Mouse (Mus musculus) myocyte (in vitro differentiated cells): ENCODE measurements around the gene Fscn1. TPM values are rescaled to one million over a fixed set of nuclear protein-coding genes. Genes with fewer than 3 reads are reported as not detected.
A peak's percentile ranks its signal among the peaks of the same experiment; 100 is the strongest.

Experiments used
- H3K27me3 ChIP-seq: one replicate; pipeline ENCODE4 v1.6.1; 2011; ENCODE audit not compliant: control insufficient read depth, insufficient read depth, insufficient read length
- H3K36me3 ChIP-seq: one replicate; pipeline ENCODE4 v1.6.1; 2011; ENCODE audit not compliant: control insufficient read depth, insufficient read depth
- H3K4me2 ChIP-seq: one replicate; pipeline ENCODE4 v1.6.1; 2011; ENCODE audit warnings: low read depth, control low read depth
- H3K4me3 ChIP-seq: one replicate; pipeline ENCODE4 v1.5.1; 2011; ENCODE audit warnings: mild to moderate bottlenecking, control low read depth, moderate library complexity
- H3K79me2 ChIP-seq: one replicate; pipeline ENCODE4 v1.6.1; 2011; ENCODE audit not compliant: control insufficient read depth, insufficient read depth
- H3ac ChIP-seq: one replicate; pipeline ENCODE4 v1.6.1; 2011; ENCODE audit not compliant: control insufficient read depth, insufficient read length
- CEBPB ChIP-seq: IDR thresholded peaks from 2 replicates; pipeline ENCODE4 v1.6.1; 2011; ENCODE audit warnings: mild to moderate bottlenecking, moderate library complexity; ENCODE audit not compliant: poor library complexity, insufficient read depth, severe bottlenecking
- E2F4 ChIP-seq: IDR thresholded peaks from one replicate; pipeline ENCODE4 v1.6.1; 2011; ENCODE audit warnings: mild to moderate bottlenecking, control low read depth, moderate library complexity; ENCODE audit not compliant: insufficient read depth
- MAX ChIP-seq: IDR thresholded peaks from one replicate; pipeline ENCODE4 v1.6.1; 2011; ENCODE audit warnings: low read depth, mild to moderate bottlenecking, control low read depth
- MYOD1 ChIP-seq, 3 experiments: IDR thresholded peaks; one replicate each; pipeline ENCODE4 v1.6.1; 2011; ENCODE audit warnings: control low read depth in 2 of 3, low read depth in 2 of 3, mild to moderate bottlenecking in 2 of 3, moderate library complexity in 1 of 3; ENCODE audit not compliant: insufficient read length in 2 of 3, control insufficient read depth in 1 of 3
- MYOG ChIP-seq, 3 experiments: IDR thresholded peaks; one replicate each; pipeline ENCODE4 v1.6.1; 2011; ENCODE audit warnings: control low read depth in 2 of 3, low read depth in 2 of 3, mild to moderate bottlenecking in 2 of 3; ENCODE audit not compliant: insufficient read length in 2 of 3, control insufficient read depth in 1 of 3, insufficient read depth in 1 of 3
- POLR2A ChIP-seq: IDR thresholded peaks from one replicate; pipeline ENCODE4 v1.6.1; 2011; ENCODE audit warnings: low read depth, mild to moderate bottlenecking, control low read depth, moderate library complexity; ENCODE audit not compliant: insufficient read length
- POLR2AphosphoS2 ChIP-seq: IDR thresholded peaks from one replicate; pipeline ENCODE4 v1.6.1; 2011; ENCODE audit warnings: low read depth, control low read depth; ENCODE audit not compliant: insufficient read length
- REST ChIP-seq: IDR thresholded peaks from one replicate; pipeline ENCODE4 v1.6.1; 2011; ENCODE audit warnings: mild to moderate bottlenecking, control low read depth, moderate library complexity; ENCODE audit not compliant: insufficient read depth, insufficient read length
- SRF ChIP-seq: IDR thresholded peaks from one replicate; pipeline ENCODE4 v1.6.1; 2011; ENCODE audit warnings: low read depth; ENCODE audit not compliant: control insufficient read depth, insufficient read length
- TCF12 ChIP-seq: IDR thresholded peaks from one replicate; pipeline ENCODE4 v1.6.1; 2011; ENCODE audit warnings: mild to moderate bottlenecking, control low read depth; ENCODE audit not compliant: poor library complexity, insufficient read depth, severe bottlenecking
- TCF3 ChIP-seq: IDR thresholded peaks from one replicate; pipeline ENCODE4 v1.6.1; 2011; ENCODE audit warnings: low read depth, control low read depth; ENCODE audit not compliant: insufficient read length
- USF1 ChIP-seq: IDR thresholded peaks from one replicate; pipeline ENCODE4 v1.6.1; 2011; ENCODE audit warnings: low read depth, mild to moderate bottlenecking, control low read depth, moderate library complexity
- polyA plus RNA-seq: library from polyadenylated mRNA; unstranded; fragments of >200 nt; fragmentation: generic; extraction: Trizol; gene quantifications from one replicate; pipeline ENCODE4 v1.2.1, GENCODE M21; 2012; ENCODE audit warnings: missing spikeins

The Fscn1 gene
- polyA plus RNA-seq, 1 experiment: 180 TPM

DNA sequence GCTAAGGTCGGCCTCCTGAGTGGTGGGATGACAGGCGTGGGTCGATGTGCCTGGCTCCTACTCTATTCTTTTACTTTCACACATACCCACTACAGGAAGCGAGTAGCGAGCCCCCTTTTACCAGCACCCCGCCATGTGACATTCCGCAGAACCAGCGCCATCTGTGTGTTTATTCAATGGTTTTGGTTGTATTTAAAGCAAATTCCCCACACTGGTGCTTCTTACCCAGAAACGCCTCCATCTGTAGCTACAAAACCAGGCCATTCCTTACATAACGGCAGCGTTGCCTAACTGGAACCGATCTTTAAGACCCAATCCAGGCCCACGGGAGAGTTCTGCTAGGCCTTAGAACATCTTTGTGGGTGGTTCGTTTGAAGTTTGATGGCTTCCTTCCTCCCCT, 8.3 kb downstream of the Fscn1 start:
- H3K27me3 ChIP-seq: no peaks in the 10 kb centered on the region

DNA sequence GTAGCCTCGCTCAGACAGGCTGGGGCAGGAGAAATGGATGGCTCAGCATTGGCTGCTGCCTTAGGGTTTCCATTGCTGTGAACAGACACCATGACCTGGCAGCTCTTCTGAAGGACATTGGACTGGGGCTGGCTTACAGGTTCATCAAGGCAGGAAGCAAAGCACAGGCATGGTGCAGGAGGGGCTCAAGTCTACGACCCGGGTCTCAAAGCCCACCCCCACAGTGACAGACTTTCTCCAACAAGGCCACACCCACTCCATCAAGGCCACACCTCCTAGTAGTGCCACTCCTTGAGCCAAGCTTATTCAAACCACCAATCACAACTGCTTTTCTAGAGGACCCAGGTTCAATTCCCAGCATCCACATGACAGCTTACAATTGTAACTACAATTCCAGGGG, 13.8 kb downstream of the Fscn1 start:
- H3K79me2 ChIP-seq: peaks cover 12% of the 10 kb centered on the region
- H3K4me3 ChIP-seq: no peak overlapping the region
- H3K4me2 ChIP-seq: peak overlapping the region; percentile 28
- no peak overlapping the region for H3ac ChIP-seq
- H3K36me3 ChIP-seq: peaks cover 22% of the 10 kb centered on the region
- no peak for TF ChIP-seq REST
- no peak for TF ChIP-seq POLR2A
- TF ChIP-seq POLR2AphosphoS2: peak; percentile 11
- H3K27me3 ChIP-seq: no peaks in the 10 kb centered on the region

More for the DNA sequence above, 8.3 kb downstream of the Fscn1 start:
- H3ac ChIP-seq: no peak overlapping the region
- H3K36me3 ChIP-seq: peaks cover 22% of the 10 kb centered on the region
- no peak for TF ChIP-seq CEBPB
- TF ChIP-seq MYOD1 (IDR thresholded peaks at IDR 0.05; ENCODE audit: control insufficient read depth in 1 of 3, insufficient read length in 2 of 3, low read depth in 2 of 3): no peak
- TF ChIP-seq REST: no peak
- TF ChIP-seq POLR2A: no peak
- no peak for TF ChIP-seq TCF3
- TF ChIP-seq USF1: no peak
- TF ChIP-seq SRF: no peak
- no peak for TF ChIP-seq MAX
- H3K4me2 ChIP-seq: no peak overlapping the region
- H3K79me2 ChIP-seq: peaks cover 68% of the 10 kb centered on the region
- no peak overlapping the region for H3K4me3 ChIP-seq

DNA sequence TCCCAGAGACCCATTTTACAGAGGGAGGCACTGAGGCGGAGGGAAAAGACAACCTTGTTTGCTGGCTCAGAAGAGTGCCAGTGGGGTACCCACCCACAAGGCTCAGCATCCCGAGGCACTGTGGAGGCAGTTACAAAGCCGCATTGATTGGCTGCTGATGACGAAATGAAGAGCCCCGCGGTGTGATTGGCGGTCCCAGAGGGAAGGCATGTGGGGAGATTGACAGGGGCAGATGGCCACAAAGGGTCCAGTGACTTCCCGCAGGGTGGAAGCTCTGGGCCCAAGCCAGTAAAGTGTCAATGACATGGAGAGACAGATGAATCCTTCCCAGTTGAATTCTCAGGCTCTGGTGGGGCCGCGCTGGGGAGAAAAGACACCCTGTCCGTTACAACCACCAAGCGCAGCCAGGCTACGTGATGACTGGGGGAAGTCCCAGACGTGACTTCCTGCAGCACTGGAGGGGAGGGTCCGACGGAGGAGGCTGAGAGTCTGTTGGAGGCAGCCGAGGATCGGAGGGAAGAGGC, 14.5 kb downstream of the Fscn1 start:
- peaks cover 5% of the 10 kb centered on the region for H3K79me2 ChIP-seq
- no peak overlapping the region for H3ac ChIP-seq
- H3K27me3 ChIP-seq: no peaks in the 10 kb centered on the region
- peak overlapping the region; percentile 10 for H3K4me3 ChIP-seq
- peaks cover 15% of the 10 kb centered on the region for H3K36me3 ChIP-seq
- peak overlapping the region; percentile 71 for H3K4me2 ChIP-seq
- TF ChIP-seq CEBPB: 0 out of 2 replicates have a peak, but pooled peaks have one; percentile 17
- TF ChIP-seq USF1: no peak
- no peak for TF ChIP-seq MYOG (IDR thresholded peaks at IDR 0.05; ENCODE audit: control insufficient read depth in 1 of 3, insufficient read depth in 1 of 3, insufficient read length in 2 of 3, low read depth in 2 of 3)
- peak; percentile 67 for TF ChIP-seq POLR2A
- TF ChIP-seq POLR2AphosphoS2: peak; percentile 87
- TF ChIP-seq MYOD1 (IDR thresholded peaks at IDR 0.05; ENCODE audit: control insufficient read depth in 1 of 3, insufficient read length in 2 of 3, low read depth in 2 of 3): peak; percentile 98 to 99 (median 99)
- TF ChIP-seq TCF12: peak; percentile 70
- TF ChIP-seq SRF: no peak
- TF ChIP-seq TCF3: peak; percentile 79

DNA sequence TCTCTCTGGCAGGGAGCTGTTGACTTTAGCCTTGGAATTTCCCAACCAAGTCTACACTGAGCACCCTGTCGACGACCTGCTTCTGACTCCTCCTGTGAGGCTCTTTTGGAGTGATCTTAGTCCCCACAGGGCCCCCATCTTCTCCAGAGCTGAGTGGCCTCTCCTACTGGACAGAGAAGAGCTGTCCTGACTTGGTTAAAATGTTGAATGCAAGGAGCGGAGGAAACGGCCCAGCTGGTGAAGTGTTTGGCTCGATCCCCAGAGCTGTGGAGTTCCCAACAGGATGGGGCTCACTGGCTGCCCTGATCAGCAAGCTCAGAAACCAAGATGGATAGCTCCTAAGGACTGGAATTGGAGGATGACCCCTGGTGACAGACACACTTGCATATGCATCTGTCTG, 16.4 kb downstream of the Fscn1 start:
- Histone ChIP-seq H3K36me3 (peaks cover 2% of the 10 kb centered on the region), H3K79me2 (no peaks in the 10 kb centered on the region), H3K27me3 (no peaks in the 10 kb centered on the region), H3K4me3 (no peak overlapping the region), H3ac (no peak overlapping the region), H3K4me2 (no peak overlapping the region)
- TF ChIP-seq TCF12 (no peak), POLR2AphosphoS2 (no peak), POLR2A (no peak), USF1 (no peak), REST (no peak), SRF (no peak), MAX (no peak), MYOG (IDR thresholded peaks at IDR 0.05; ENCODE audit: control insufficient read depth in 1 of 3, insufficient read depth in 1 of 3, insufficient read length in 2 of 3, low read depth in 2 of 3) (no peak), CEBPB (no peak), E2F4 (no peak), MYOD1 (IDR thresholded peaks at IDR 0.05; ENCODE audit: control insufficient read depth in 1 of 3, insufficient read length in 2 of 3, low read depth in 2 of 3) (no peak), TCF3 (no peak)

DNA sequence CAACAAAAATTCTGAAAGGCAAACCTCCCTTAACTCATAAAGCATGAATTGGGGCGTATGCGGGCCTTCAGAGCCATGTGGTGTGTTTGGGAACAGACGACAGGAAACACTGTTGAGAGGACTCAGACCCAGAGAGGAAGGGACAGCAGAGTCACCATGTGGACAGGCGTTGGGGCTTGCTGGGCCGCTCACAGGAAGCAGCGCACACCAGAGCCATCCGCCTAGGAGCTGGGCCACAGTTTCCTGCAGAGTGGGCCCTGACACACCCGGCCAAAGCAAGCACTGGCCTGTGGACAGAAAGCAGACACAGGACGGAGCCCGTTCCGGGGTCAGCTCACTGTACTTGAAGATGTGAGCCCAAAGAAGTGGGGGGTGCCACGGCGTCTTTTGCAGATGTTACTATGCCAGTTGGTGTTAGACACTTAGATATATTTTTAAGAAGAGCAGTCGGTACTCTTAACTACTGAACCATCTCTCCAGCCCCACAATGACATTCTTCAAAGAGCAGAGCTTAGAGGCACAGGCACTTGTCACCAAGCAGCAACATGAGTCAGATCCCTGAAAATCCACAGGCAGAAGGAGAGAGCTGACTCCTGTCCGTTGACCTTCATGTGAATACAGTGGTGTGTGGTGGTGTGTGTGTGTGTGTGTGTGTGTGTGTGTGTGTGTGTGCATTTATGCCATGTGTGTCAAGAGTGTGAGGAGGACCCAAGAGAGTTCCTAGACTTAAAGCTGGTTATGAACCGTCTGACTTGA, 22.1 kb downstream of the Fscn1 start:
- Histone ChIP-seq H3K27me3 (no peaks in the 10 kb centered on the region), H3ac (no peak overlapping the region), H3K79me2 (no peaks in the 10 kb centered on the region), H3K36me3 (no peaks in the 10 kb centered on the region), H3K4me3 (no peak overlapping the region), H3K4me2 (no peak overlapping the region)
- TF ChIP-seq REST: no peak
- TF ChIP-seq CEBPB: no peak
- TF ChIP-seq TCF12: no peak
- TF ChIP-seq SRF: no peak
- no peak for TF ChIP-seq MAX
- TF ChIP-seq TCF3: no peak
- TF ChIP-seq E2F4: no peak
- no peak for TF ChIP-seq MYOD1 (IDR thresholded peaks at IDR 0.05; ENCODE audit: control insufficient read depth in 1 of 3, insufficient read length in 2 of 3, low read depth in 2 of 3)
- TF ChIP-seq POLR2AphosphoS2: no peak
- TF ChIP-seq POLR2A: no peak
- TF ChIP-seq USF1: no peak
- no peak for TF ChIP-seq MYOG (IDR thresholded peaks at IDR 0.05; ENCODE audit: control insufficient read depth in 1 of 3, insufficient read depth in 1 of 3, insufficient read length in 2 of 3, low read depth in 2 of 3)
